Mouse (Mus musculus): ENCODE results near the gene Efcab8. TPM values are rescaled to one million over a fixed set of nuclear protein-coding genes. Genes with fewer than 3 reads are reported as not detected.

Efcab8 gene
- total and polyA plus RNA-seq, 3 experiments = 0.04 to 0.19 TPM; not detected in 1

GRCm38 (mm10) chr2:153850351-153851029 is 70.8 kb downstream of the Efcab8 start:
- TF ChIP-seq GATA1 (IDR thresholded peaks at IDR 0.05; ENCODE audit: low read depth, low read length) (no peak), TCF12 (IDR thresholded peaks at IDR 0.05; ENCODE audit: low read depth, low read length) (no peak), ZC3H11A (IDR thresholded peaks at IDR 0.05; ENCODE audit: low read depth, low read length) (0 out of 2 replicates have a peak, but pooled peaks have one; percentile 13), NELFE (IDR thresholded peaks at IDR 0.05; ENCODE audit: low read depth, low read length) (no peak), UBTF (IDR thresholded peaks at IDR 0.05; ENCODE audit: borderline replicate concordance, insufficient read depth, low read depth, low read length) (no peak), GABPA (IDR thresholded peaks at IDR 0.05; ENCODE audit: low read depth, low read length) (no peak), MAFK (IDR thresholded peaks at IDR 0.05; ENCODE audit: borderline replicate concordance, low read depth, low read length) (no peak), MYC (IDR thresholded peaks at IDR 0.05; ENCODE audit: low read depth, low read length) (no peak), BHLHE40 (IDR thresholded peaks at IDR 0.05; ENCODE audit: borderline replicate concordance, low read depth, low read length) (no peak), MEF2A (IDR thresholded peaks at IDR 0.05; ENCODE audit: extremely low read depth, insufficient replicate concordance, low read depth, low read length, poor library complexity, severe bottlenecking) (no peak), TBP (IDR thresholded peaks at IDR 0.05; ENCODE audit: low read depth, low read length) (no peak), RAD21 (IDR thresholded peaks at IDR 0.05; ENCODE audit: low read depth, low read length) (peak; percentile 10), MAX (IDR thresholded peaks at IDR 0.05; ENCODE audit: low read length) (no peak), MYB (IDR thresholded peaks at IDR 0.05; ENCODE audit: low read depth, low read length) (no peak), ZMIZ1 (IDR thresholded peaks at IDR 0.05; ENCODE audit: low read depth, low read length) (no peak), CTCF (IDR thresholded peaks at IDR 0.05 in 2 of 3, conservative IDR thresholded peaks at IDR 0.05 in 1 of 3; ENCODE audit: control insufficient read depth in 1 of 3, insufficient read depth in 1 of 3, low read depth in 2 of 3, low read length in 3 of 3, poor library complexity in 1 of 3, severe bottlenecking in 1 of 3) (peak; percentile 42 to 58 (median 52); a peak in 5 of 6 replicates), POLR2AphosphoS5 (IDR thresholded peaks at IDR 0.05; ENCODE audit: borderline replicate concordance, low read depth, low read length) (no peak), MAZ (IDR thresholded peaks at IDR 0.05; ENCODE audit: low read depth, low read length) (no peak), TAL1 (IDR thresholded peaks at IDR 0.05; ENCODE audit: low read length) (no peak), USF2 (IDR thresholded peaks at IDR 0.05; ENCODE audit: borderline replicate concordance in 1 of 2, insufficient read depth in 1 of 2, low read depth in 1 of 2, low read length in 2 of 2) (no peak), JUND (IDR thresholded peaks at IDR 0.05; ENCODE audit: low read depth, low read length) (no peak), SIN3A (IDR thresholded peaks at IDR 0.05; ENCODE audit: low read length) (no peak), KAT2A (conservative IDR thresholded peaks at IDR 0.05; ENCODE audit: low read depth, low read length) (no peak), POLR2A (IDR thresholded peaks at IDR 0.05; ENCODE audit: control insufficient read depth in 1 of 2, insufficient read depth in 1 of 2, low read depth in 1 of 2, low read length in 2 of 2, poor library complexity in 1 of 2) (no peak), CHD2 (IDR thresholded peaks at IDR 0.05; ENCODE audit: low read length) (no peak), SMC3 (IDR thresholded peaks at IDR 0.05; ENCODE audit: low read depth, low read length) (peak; percentile 7; the same call in 1 of the 2 replicates), ELF1 (IDR thresholded peaks at IDR 0.05; ENCODE audit: low read depth, low read length) (no peak), USF1 (IDR thresholded peaks at IDR 0.05; ENCODE audit: low read depth, low read length) (no peak), ETS1 (IDR thresholded peaks at IDR 0.05; ENCODE audit: low read depth, low read length) (no peak)
- H3K27ac ChIP-seq (ENCODE audit: control insufficient read depth, low read depth, low read length) = no peak overlapping the region
- H3K27me3 ChIP-seq (ENCODE audit: control insufficient read depth in 1 of 2, insufficient read depth in 2 of 2, low read length in 2 of 2) = peaks cover 0 to 3% of the 10 kb centered on the region in 2 experiments; a peak in 1 of 4 replicates
- no peak overlapping the region for H3K9ac ChIP-seq (ENCODE audit: control insufficient read depth, low read depth, low read length, poor library complexity, severe bottlenecking)
- peak; percentile 43 for DNase-seq (ENCODE audit: low read depth, low spot score)
- H3K9me3 ChIP-seq (replicated peaks; ENCODE audit: insufficient read depth, low read length) = no peaks in the 10 kb centered on the region
- H3K36me3 ChIP-seq (ENCODE audit: control insufficient read depth in 1 of 2, insufficient read depth in 2 of 2, low read length in 2 of 2) = no peaks in the 10 kb centered on the region
- H3K79me2 ChIP-seq (ENCODE audit: control insufficient read depth, insufficient read depth, low read length, poor library complexity) = no peaks in the 10 kb centered on the region
- no peaks in the 10 kb centered on the region for H3K4me1 ChIP-seq (ENCODE audit: control insufficient read depth in 1 of 2, insufficient read depth in 2 of 2, low read length in 2 of 2)
- no peak overlapping the region for H3K4me3 ChIP-seq (ENCODE audit: control insufficient read depth in 1 of 2, insufficient read depth in 1 of 2, low read depth in 2 of 2, low read length in 2 of 2)

Measured in MEL (cell line).